Comparison of ENCODE assay signal across 25 mouse cellular contexts in the genomic region with DNA sequence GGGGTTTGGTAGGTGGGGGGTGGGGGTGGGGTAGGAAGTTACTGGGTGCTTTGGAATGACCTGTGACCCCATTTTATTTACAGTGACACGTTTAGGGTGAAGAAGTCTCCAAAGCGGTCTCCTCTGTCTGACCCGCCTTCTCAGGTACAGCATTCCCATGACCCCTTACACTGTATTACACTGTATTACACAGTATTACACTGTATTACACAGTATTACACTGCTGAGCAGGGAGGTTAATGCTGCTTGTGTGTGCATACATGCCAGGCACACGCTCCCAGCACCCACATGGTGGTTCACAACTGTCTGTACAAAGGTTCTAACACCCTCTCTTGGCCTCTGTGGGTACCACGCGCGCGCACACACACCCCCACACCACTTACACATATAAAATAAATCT. TPM values are rescaled to one million over a fixed set of nuclear protein-coding genes. Genes with fewer than 3 reads are reported as not detected.
DNase-seq lines count a peak whose midpoint lies in the region; ATAC-seq and TF ChIP-seq lines count a peak whose summit lies in the region.
"Had no signal": no experiment of that assay in that cellular context is flagged by ENCODE, and none has a peak within 500 bp of the region (broad histone marks: within the 10 kb centered on the region; RNA-seq: fewer than 3 reads in every experiment).

No protein-coding gene starts in this region.

- H3K27me3 ChIP-seq in hindbrain, embryonic 15.5 days = no peaks in the 10 kb centered on the region
- no peaks in the 10 kb centered on the region for H3K27me3 ChIP-seq in hindbrain, embryonic 11.5 days (ENCODE audit: control insufficient read depth, insufficient read depth, low read length)
- no peaks in the 10 kb centered on the region for H3K27me3 ChIP-seq in midbrain, embryonic 13.5 days
- no peaks in the 10 kb centered on the region for H3K27me3 ChIP-seq in midbrain, postnatal 0 days (ENCODE audit: insufficient read depth, low read length)
- no peaks in the 10 kb centered on the region for H3K27me3 ChIP-seq in forebrain, embryonic 12.5 days
- no peaks in the 10 kb centered on the region for H3K27me3 ChIP-seq in forebrain, embryonic 16.5 days (replicated peaks; ENCODE audit: control insufficient read depth, insufficient read depth, low read length)
- H3K27me3 ChIP-seq: limb, embryonic 13.5 days; liver, embryonic 12.5 days; neural tube, embryonic 12.5 days; Patski had no signal

- no peak for TF ChIP-seq CTCF in midbrain, postnatal 0 days (IDR thresholded peaks at IDR 0.05)

- peak; percentile 52; the same call in 1 of the 2 replicates for ATAC-seq in hindbrain, embryonic 15.5 days (ENCODE audit: low FRiP score, low read depth)
- ATAC-seq in hindbrain, embryonic 11.5 days (ENCODE audit: low FRiP score) = no peak
- 0 out of 2 replicates have a peak, but pooled peaks have one; percentile 34 for ATAC-seq in midbrain, embryonic 13.5 days
- ATAC-seq in midbrain, postnatal 0 days (ENCODE audit: low FRiP score) = no peak
- ATAC-seq in forebrain, embryonic 12.5 days (ENCODE audit: low FRiP score) = peak; percentile 33; the same call in 1 of the 2 replicates
- 0 out of 2 replicates have a peak, but pooled peaks have one; percentile 6 for ATAC-seq in forebrain, embryonic 16.5 days
- ATAC-seq: liver, embryonic 12.5 days; Patski had no signal

- no peak overlapping the region; the same call in 1 of the 2 replicates for H3K27ac ChIP-seq in hindbrain, embryonic 15.5 days (replicated peaks)
- H3K27ac ChIP-seq in hindbrain, embryonic 11.5 days (ENCODE audit: low read depth, low read length) = no peak overlapping the region
- no peak overlapping the region for H3K27ac ChIP-seq in midbrain, embryonic 13.5 days
- no peak overlapping the region for H3K27ac ChIP-seq in midbrain, postnatal 0 days (ENCODE audit: low read depth, low read length)
- peak overlapping the region; percentile 81 for H3K27ac ChIP-seq in forebrain, embryonic 12.5 days
- no peak overlapping the region; the same call in 1 of the 2 replicates for H3K27ac ChIP-seq in forebrain, embryonic 16.5 days (ENCODE audit: low read length)
- H3K27ac ChIP-seq: limb, embryonic 13.5 days; liver, embryonic 12.5 days had no signal

- peaks cover 67% of the 10 kb centered on the region for H3K36me3 ChIP-seq in hindbrain, embryonic 15.5 days
- peaks cover 7% of the 10 kb centered on the region; the same call in 1 of the 2 replicates for H3K36me3 ChIP-seq in hindbrain, embryonic 11.5 days (ENCODE audit: control insufficient read depth, insufficient read depth, low read length)
- H3K36me3 ChIP-seq in midbrain, embryonic 13.5 days = peaks cover 78% of the 10 kb centered on the region
- peaks cover 47% of the 10 kb centered on the region for H3K36me3 ChIP-seq in midbrain, postnatal 0 days (ENCODE audit: insufficient read depth, low read length)
- H3K36me3 ChIP-seq in forebrain, embryonic 12.5 days (replicated peaks) = peaks cover 65% of the 10 kb centered on the region
- peaks cover 37% of the 10 kb centered on the region for H3K36me3 ChIP-seq in forebrain, embryonic 16.5 days (ENCODE audit: control insufficient read depth, insufficient read depth)
- H3K36me3 ChIP-seq: G1E had no signal

- no peak for DNase-seq in hindbrain, embryonic 11.5 days (ENCODE audit: low spot score)
- DNase-seq in midbrain, postnatal 0 days (ENCODE audit: low spot score) = no peak
- no peak for DNase-seq in layer of hippocampus, adult 18-20 months (ENCODE audit: low spot score in 2 of 2)
- DNase-seq: adrenal gland, postnatal 36 days; B cell, adult 2 months; cerebellum, adult 9-10 months; gastrocnemius, postnatal 36 days; heart, postnatal 36 days; lung, adult 2 months; lung, postnatal 14 days; thymus, adult 18-20 months; thymus, postnatal 36 days had no signal

- no peak overlapping the region for H3K9ac ChIP-seq in hindbrain, embryonic 15.5 days
- H3K9ac ChIP-seq in hindbrain, embryonic 11.5 days (ENCODE audit: low read depth, low read length) = no peak overlapping the region
- H3K9ac ChIP-seq in midbrain, embryonic 13.5 days (replicated peaks) = no peak overlapping the region
- no peak overlapping the region for H3K9ac ChIP-seq in midbrain, postnatal 0 days (replicated peaks; ENCODE audit: low read length, poor library complexity, severe bottlenecking)
- H3K9ac ChIP-seq in forebrain, embryonic 12.5 days = no peak overlapping the region
- H3K9ac ChIP-seq in forebrain, embryonic 16.5 days (replicated peaks; ENCODE audit: low read depth, low read length) = no peak overlapping the region
- H3K9ac ChIP-seq: limb, embryonic 13.5 days; liver, embryonic 12.5 days; neural tube, embryonic 12.5 days had no signal

- H3K9me3 ChIP-seq in hindbrain, embryonic 15.5 days = no peaks in the 10 kb centered on the region
- H3K9me3 ChIP-seq in hindbrain, embryonic 11.5 days (ENCODE audit: control insufficient read depth, low read length) = no peaks in the 10 kb centered on the region
- no peaks in the 10 kb centered on the region for H3K9me3 ChIP-seq in midbrain, embryonic 13.5 days
- H3K9me3 ChIP-seq in midbrain, postnatal 0 days (ENCODE audit: low read length) = no peaks in the 10 kb centered on the region
- H3K9me3 ChIP-seq in forebrain, embryonic 12.5 days = no peaks in the 10 kb centered on the region
- H3K9me3 ChIP-seq in forebrain, embryonic 16.5 days (ENCODE audit: control insufficient read depth, low read length) = no peaks in the 10 kb centered on the region
- H3K9me3 ChIP-seq: limb, embryonic 13.5 days; liver, embryonic 12.5 days; neural tube, embryonic 12.5 days had no signal

- no peak overlapping the region for H3K4me2 ChIP-seq in hindbrain, embryonic 15.5 days
- no peak overlapping the region for H3K4me2 ChIP-seq in hindbrain, embryonic 11.5 days (replicated peaks; ENCODE audit: low read depth, low read length)
- no peak overlapping the region for H3K4me2 ChIP-seq in midbrain, embryonic 13.5 days (replicated peaks)
- H3K4me2 ChIP-seq in midbrain, postnatal 0 days (ENCODE audit: low read depth, low read length, poor library complexity, severe bottlenecking) = no peak overlapping the region
- no peak overlapping the region for H3K4me2 ChIP-seq in forebrain, embryonic 12.5 days
- H3K4me2 ChIP-seq in forebrain, embryonic 16.5 days (ENCODE audit: low read length) = no peak overlapping the region
- H3K4me2 ChIP-seq: limb, embryonic 13.5 days; liver, embryonic 12.5 days; neural tube, embryonic 12.5 days had no signal

- peaks cover 24% of the 10 kb centered on the region for H3K4me1 ChIP-seq in hindbrain, embryonic 15.5 days (replicated peaks)
- no peaks in the 10 kb centered on the region for H3K4me1 ChIP-seq in hindbrain, embryonic 11.5 days (replicated peaks; ENCODE audit: control insufficient read depth, insufficient read depth, low read length)
- peaks cover 20% of the 10 kb centered on the region; the same call in 1 of the 2 replicates for H3K4me1 ChIP-seq in midbrain, embryonic 13.5 days (replicated peaks)
- no peaks in the 10 kb centered on the region for H3K4me1 ChIP-seq in midbrain, postnatal 0 days (ENCODE audit: insufficient read depth, low read length)
- H3K4me1 ChIP-seq in forebrain, embryonic 12.5 days = peaks cover 24% of the 10 kb centered on the region
- H3K4me1 ChIP-seq in forebrain, embryonic 16.5 days (replicated peaks; ENCODE audit: control insufficient read depth, insufficient read depth, low read length) = peaks cover 25% of the 10 kb centered on the region
- H3K4me1 ChIP-seq: liver, embryonic 12.5 days had no signal

- no peak overlapping the region for H3K4me3 ChIP-seq in hindbrain, embryonic 15.5 days
- no peak overlapping the region for H3K4me3 ChIP-seq in hindbrain, embryonic 11.5 days (ENCODE audit: low read depth, low read length)
- no peak overlapping the region for H3K4me3 ChIP-seq in midbrain, embryonic 13.5 days (replicated peaks)
- H3K4me3 ChIP-seq in midbrain, postnatal 0 days (ENCODE audit: low read depth, low read length) = no peak overlapping the region
- H3K4me3 ChIP-seq in forebrain, embryonic 12.5 days (replicated peaks) = no peak overlapping the region
- no peak overlapping the region for H3K4me3 ChIP-seq in forebrain, embryonic 16.5 days (replicated peaks; ENCODE audit: low read length)
- H3K4me3 ChIP-seq: limb, embryonic 13.5 days; liver, embryonic 12.5 days; neural tube, embryonic 12.5 days had no signal

- WGBS in hindbrain, embryonic 15.5 days = 97% methylated on average over 8 of the region's 8 CpGs
- WGBS in hindbrain, embryonic 11.5 days = 92% methylated on average over 8 of the region's 8 CpGs
- 96% methylated on average over 8 of the region's 8 CpGs for WGBS in midbrain, embryonic 13.5 days
- WGBS in midbrain, postnatal 0 days = 93% methylated on average over 8 of the region's 8 CpGs
- 91% methylated on average over 8 of the region's 8 CpGs for WGBS in forebrain, embryonic 12.5 days
- 91% methylated on average over 8 of the region's 8 CpGs for WGBS in forebrain, embryonic 16.5 days

RNA-seq across cellular contexts. Expression of a gene that starts 40.4 kb away (rescaled TPM):
- 0.09 TPM in 1 of 2 replicates, not detected in the other for polyA plus RNA-seq in hindbrain, embryonic 15.5 days (2015; fragmentation: Nextera tagmentation; extraction: Ambion mirVana)
- 0.08 TPM in 1 of 2 replicates, not detected in the other for polyA plus RNA-seq in hindbrain, embryonic 11.5 days (2014; fragmentation: Nextera tagmentation; extraction: Ambion mirVana)
- not detected in 2 replicates for polyA plus RNA-seq in midbrain, embryonic 13.5 days (2015; fragmentation: Nextera tagmentation; extraction: Ambion mirVana)
- total RNA-seq in midbrain, postnatal 0 days (2014; rRNA removed) = not detected in 2 replicates
- polyA plus RNA-seq in midbrain, postnatal 0 days (2015; fragmentation: Nextera tagmentation; extraction: Ambion mirVana) = 0.29 and 0.32 TPM in 2 replicates
- polyA plus RNA-seq in forebrain, embryonic 12.5 days (2016; fragmentation: Nextera tagmentation; extraction: Ambion mirVana) = not detected in 2 replicates
- polyA plus RNA-seq in forebrain, embryonic 16.5 days (2015; fragmentation: Nextera tagmentation; extraction: Ambion mirVana) = not detected in 2 replicates
- under 1 TPM; 0.74 to 0.94 TPM for total RNA-seq in layer of hippocampus, adult 18-20 months (2021)
- total RNA-seq: adrenal gland, adult 18-20 months; adrenal gland, postnatal 36 days; CH12.LX; gastrocnemius, postnatal 36 days; heart, adult 8-10 months; heart, postnatal 36 days had no signal
- polyA plus RNA-seq: G1E; heart, embryonic 14.5 days; liver, embryonic 12.5 days; lung, adult 2 months had no signal

Comparison
In these comparisons a context has a peak if more than half of its experiments do, and no peak if none do; other contexts are left out.
1. ATAC-seq: peak in hindbrain, embryonic 15.5 days (single experiment), midbrain, embryonic 13.5 days (single experiment), forebrain, embryonic 12.5 days (single experiment) and forebrain, embryonic 16.5 days (single experiment); none in hindbrain, embryonic 11.5 days (single experiment) and midbrain, postnatal 0 days (single experiment).